Mouse (Mus musculus) C2C12 (cell line): Measurements from ENCODE around the gene Trappc6a.

ENCODE experiments used
- CEBPB ChIP-seq: IDR thresholded peaks from one replicate; pipeline ENCODE4 v1.6.1; 2011; ENCODE audit warnings: low read depth, mild to moderate bottlenecking, control low read depth, moderate library complexity
- CTCF ChIP-seq: IDR thresholded peaks from one replicate; pipeline ENCODE4 v1.5.1; 2011; ENCODE audit not compliant: control insufficient read depth, insufficient read depth, insufficient read length
- MAX ChIP-seq: IDR thresholded peaks from one replicate; pipeline ENCODE4 v1.6.1; 2011; ENCODE audit warnings: mild to moderate bottlenecking, control low read depth
- MYOG ChIP-seq: IDR thresholded peaks from one replicate; pipeline ENCODE4 v1.6.1; 2011; ENCODE audit not compliant: control insufficient read depth, insufficient read length; ENCODE audit errors: extremely low read depth
- USF1 ChIP-seq: IDR thresholded peaks from one replicate; pipeline ENCODE4 v1.6.1; 2011; ENCODE audit warnings: low read depth, mild to moderate bottlenecking, control low read depth, moderate library complexity

- TF ChIP-seq CTCF, result no peak
- no peak for TF ChIP-seq USF1
- TF ChIP-seq CEBPB, result no peak
- no peak for TF ChIP-seq MAX
- TF ChIP-seq MYOG, result no peak
These were observed 46.0 kb downstream of the Trappc6a start for GRCm38 (mm10) chr7:19554168-19554567.
